Mouse (Mus musculus) neural tube, embryonic 13.5 days (tissue): ENCODE data around the gene Sod2. TPM values are rescaled to one million over a fixed set of nuclear protein-coding genes. Genes with fewer than 3 reads are reported as not detected.
"Not testable (repeated sequence)": the region's sequence is repeated elsewhere in the genome, so short reads cannot be mapped to it uniquely, and the experiment has no call there.

ENCODE experiments used
- ATAC-seq: fragments of 200-750 bp; cut with Nextera tagmentation; 2 replicates; pipeline ENCODE4 v1.8.0; 2017; ENCODE audit warnings: low read depth, mild to moderate bottlenecking, moderate TSS enrichment, moderate library complexity
- H3K27ac ChIP-seq: fragments of 300-500 bp; sonication (generic); replicated peaks from 2 replicates; pipeline ENCODE4 v1.5.1; 2015; ENCODE audit warnings: moderate library complexity, mild to moderate bottlenecking, inconsistent platforms
- H3K27me3 ChIP-seq: fragments of 300-500 bp; sonication (generic); 2 replicates; pipeline ENCODE4 v1.6.1; 2015; ENCODE audit warnings: mild to moderate bottlenecking, inconsistent platforms
- H3K36me3 ChIP-seq: fragments of 300-500 bp; sonication (generic); 2 replicates; pipeline ENCODE4 v1.6.1; 2015; ENCODE audit warnings: mild to moderate bottlenecking, inconsistent platforms
- H3K4me1 ChIP-seq: fragments of 300-500 bp; sonication (generic); replicated peaks from 2 replicates; pipeline ENCODE4 v1.6.1; 2015; ENCODE audit warnings: inconsistent platforms
- H3K4me2 ChIP-seq: fragments of 300-500 bp; sonication (generic); 2 replicates; pipeline ENCODE4 v1.6.1; 2015; ENCODE audit warnings: inconsistent platforms, mild to moderate bottlenecking, moderate library complexity
- H3K4me3 ChIP-seq: fragments of 300-500 bp; sonication (generic); 2 replicates; pipeline ENCODE4 v1.5.1; 2015; ENCODE audit warnings: mild to moderate bottlenecking, inconsistent platforms
- H3K9ac ChIP-seq: fragments of 300-500 bp; sonication (generic); 2 replicates; pipeline ENCODE4 v1.6.1; 2015; ENCODE audit warnings: moderate library complexity, mild to moderate bottlenecking, inconsistent platforms
- H3K9me3 ChIP-seq: fragments of 300-500 bp; sonication (generic); 2 replicates; pipeline ENCODE4 v1.6.1; 2016; ENCODE audit warnings: inconsistent platforms
- WGBS: fragments of 180-500 bp; shearing (Covaris S2); methylation state at CpG from one replicate; pipeline ENCODE4 v1.1.7; 2015; 5-methylcytosine and 5-hydroxymethylcytosine counted together
- polyA plus RNA-seq: library from polyadenylated mRNA; unstranded; fragments of >200 nt; fragmentation: Nextera tagmentation; extraction: Ambion mirVana; gene quantifications from 2 replicates; pipeline ENCODE4 v1.2.1, GENCODE M21; 2015

Gene Sod2
- polyA plus RNA-seq, 1 experiment from 2014 or later, result 132 TPM

DNA sequence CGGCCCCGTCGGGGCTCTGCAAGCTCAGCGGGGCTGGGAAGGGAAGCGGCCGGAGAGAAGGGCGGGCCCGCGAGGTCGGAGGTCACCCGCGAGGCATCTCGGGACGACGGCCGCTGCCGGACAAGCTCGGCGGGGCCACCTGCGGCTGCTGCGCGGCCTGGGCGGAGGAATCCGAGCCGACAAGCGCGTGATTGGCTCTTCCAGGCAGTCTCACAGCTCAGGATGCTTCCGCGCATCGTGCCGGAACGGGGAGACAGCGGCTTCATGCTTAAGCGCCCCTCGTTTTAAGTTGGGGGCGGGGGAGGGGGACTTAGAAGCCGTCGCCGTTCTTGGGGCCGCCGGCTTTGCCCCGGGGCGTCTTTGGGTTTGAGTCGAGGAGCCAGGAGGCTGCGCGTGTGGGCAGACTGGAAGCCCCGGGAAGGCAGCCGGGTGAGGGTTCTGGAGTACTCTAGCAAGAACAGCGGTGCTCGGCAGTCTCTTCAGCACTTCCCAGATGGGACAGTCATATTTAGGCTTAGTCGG lies 14.1 kb upstream of the Sod2 start:
- Histone ChIP-seq H3K36me3 (peaks cover 4% of the 10 kb centered on the region; the same call in 1 of the 2 replicates), H3K9me3 (no peaks in the 10 kb centered on the region), H3K4me3 (peak overlapping the region; percentile 70), H3K27me3 (no peaks in the 10 kb centered on the region), H3K4me2 (peak overlapping the region; percentile 76), H3K27ac (peak overlapping the region; percentile 99), H3K4me1 (peaks cover 27% of the 10 kb centered on the region), H3K9ac (peak overlapping the region; percentile 94)
- peak; percentile 86 for ATAC-seq
- under 1% methylated on average over 51 of the region's 51 CpGs for WGBS

- 100% methylated on average over 1 of the region's 1 CpGs for WGBS
- H3K4me3 ChIP-seq, result peak within 1 kb of the TSS; percentile 70
- no peaks in the 10 kb centered on the region for H3K36me3 ChIP-seq
- peaks cover 21% of the 10 kb centered on the region for H3K4me1 ChIP-seq
- no peaks in the 10 kb centered on the region for H3K27me3 ChIP-seq
- peak within 1 kb of the TSS; percentile 94 for H3K9ac ChIP-seq
- ATAC-seq, result no peak
- no peaks in the 10 kb centered on the region for H3K9me3 ChIP-seq
- peak within 1 kb of the TSS; percentile 99 for H3K27ac ChIP-seq
- H3K4me2 ChIP-seq, result peak within 1 kb of the TSS; percentile 76
Observed at GRCm38 (mm10) chr17:12994069-12994468, 12.6 kb upstream of the Sod2 start, which contains the start of gene Wtap. TSS of gene Wtap (minus strand) at chr17:12994169.

GRCm38 (mm10) chr17:12996345-12996744 lies 10.3 kb upstream of the Sod2 start:
- Histone ChIP-seq H3K4me3 (no peak overlapping the region), H3K27ac (no peak overlapping the region), H3K9ac (no peak overlapping the region), H3K9me3 (no peaks in the 10 kb centered on the region), H3K36me3 (no peaks in the 10 kb centered on the region), H3K27me3 (no peaks in the 10 kb centered on the region), H3K4me2 (no peak overlapping the region), H3K4me1 (0 out of 2 replicates have a peak, but pooled peaks cover 3% of the 10 kb centered on the region)
- WGBS, result 21% methylated on average over 3 of the region's 3 CpGs
- ATAC-seq, result no peak

DNA sequence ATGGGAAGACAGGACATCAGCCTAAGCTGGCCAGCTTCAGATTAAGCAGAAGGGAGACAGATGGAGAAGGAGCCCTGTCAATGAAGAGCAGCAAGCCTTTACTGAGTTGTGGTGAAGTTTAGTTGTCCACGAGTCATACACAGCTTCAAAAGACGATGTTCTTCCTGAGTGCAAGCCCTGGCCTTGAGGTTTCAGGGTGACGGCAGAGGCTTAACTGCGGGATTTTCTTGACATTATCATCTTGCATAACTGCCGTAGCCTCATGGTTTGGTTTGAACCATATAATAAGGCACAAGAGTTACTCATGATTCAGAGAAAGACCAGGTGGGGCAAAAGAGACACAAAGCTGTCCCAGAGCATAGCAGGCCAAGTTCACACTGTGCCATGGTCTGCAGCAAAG lies 8.8 kb upstream of the Sod2 start:
- Histone ChIP-seq H3K4me1 (0 out of 2 replicates have a peak, but pooled peaks cover 3% of the 10 kb centered on the region), H3K27me3 (no peaks in the 10 kb centered on the region), H3K4me2 (no peak overlapping the region), H3K9me3 (no peaks in the 10 kb centered on the region), H3K27ac (no peak overlapping the region), H3K4me3 (no peak overlapping the region), H3K9ac (no peak overlapping the region), H3K36me3 (no peaks in the 10 kb centered on the region)
- WGBS, result 81% methylated on average over 5 of the region's 5 CpGs
- no peak for ATAC-seq

DNA sequence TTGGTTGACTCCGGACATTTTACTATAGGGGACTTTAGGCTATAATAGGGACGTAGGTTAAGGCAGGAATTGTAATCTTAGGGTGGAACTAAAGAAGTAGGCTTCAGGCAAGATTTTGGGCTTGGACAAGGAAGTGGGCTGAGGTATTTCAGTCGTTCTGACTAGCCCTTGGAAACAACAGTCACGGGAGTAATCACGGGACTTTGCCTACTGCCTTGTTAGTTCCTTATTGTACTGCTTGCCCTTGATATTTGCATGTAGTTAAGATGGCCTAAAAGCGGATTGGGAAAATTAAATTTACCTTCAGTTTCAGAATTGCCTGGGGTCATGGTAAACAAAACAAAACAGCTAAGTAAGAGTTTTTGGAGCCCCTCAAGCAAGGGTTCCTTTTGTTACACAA lies 7.6 kb upstream of the Sod2 start:
- no peaks in the 10 kb centered on the region for H3K36me3 ChIP-seq
- WGBS, result 68% methylated on average over 6 of the region's 6 CpGs
- no peaks in the 10 kb centered on the region for H3K27me3 ChIP-seq
- ATAC-seq, result no peak
- H3K4me1 ChIP-seq, result no peaks in the 10 kb centered on the region
- H3K27ac ChIP-seq, result no peak overlapping the region
- H3K4me2 ChIP-seq, result no peak overlapping the region
- H3K4me3 ChIP-seq, result no peak overlapping the region
- H3K9me3 ChIP-seq, result no peaks in the 10 kb centered on the region
- no peak overlapping the region for H3K9ac ChIP-seq

- not testable (repeated sequence) for H3K9me3 ChIP-seq, ATAC-seq
- WGBS, result 93% methylated on average over 5 of the region's 5 CpGs
Observed at GRCm38 (mm10) chr17:13002243-13002642, 4.4 kb upstream of the Sod2 start.

DNA sequence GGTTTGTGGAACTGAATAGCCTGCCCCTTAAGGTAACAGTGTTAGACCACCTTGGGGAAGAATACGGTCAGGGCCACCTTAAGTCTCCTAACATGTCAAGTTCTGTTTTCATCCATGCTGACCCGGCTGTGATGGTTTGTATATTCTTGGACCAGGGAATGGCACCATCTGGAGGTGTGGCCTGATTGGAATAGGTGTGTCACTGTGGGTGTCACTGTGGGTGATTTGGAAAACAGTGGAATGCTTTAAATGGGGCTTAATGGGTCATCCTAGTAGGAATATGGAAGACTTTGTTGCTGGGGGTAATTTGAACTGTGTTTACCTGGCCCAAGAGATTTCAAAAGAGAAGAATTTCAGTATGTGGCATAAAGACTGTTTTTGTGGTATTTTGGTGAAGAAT lies 2.2 kb upstream of the Sod2 start:
- not testable (repeated sequence) for H3K27ac ChIP-seq, H3K9ac ChIP-seq, H3K4me2 ChIP-seq, H3K4me3 ChIP-seq, H3K36me3 ChIP-seq, H3K9me3 ChIP-seq, ATAC-seq, H3K27me3 ChIP-seq
- 87% methylated on average over 2 of the region's 2 CpGs for WGBS
- peaks cover 16% of the 10 kb centered on the region for H3K4me1 ChIP-seq

More at GRCm38 (mm10) chr17:13002243-13002642, 4.4 kb upstream of the Sod2 start:
- not testable (repeated sequence) for H3K9ac ChIP-seq, H3K4me3 ChIP-seq, H3K27ac ChIP-seq, H3K4me1 ChIP-seq, H3K27me3 ChIP-seq, H3K36me3 ChIP-seq, H3K4me2 ChIP-seq

DNA sequence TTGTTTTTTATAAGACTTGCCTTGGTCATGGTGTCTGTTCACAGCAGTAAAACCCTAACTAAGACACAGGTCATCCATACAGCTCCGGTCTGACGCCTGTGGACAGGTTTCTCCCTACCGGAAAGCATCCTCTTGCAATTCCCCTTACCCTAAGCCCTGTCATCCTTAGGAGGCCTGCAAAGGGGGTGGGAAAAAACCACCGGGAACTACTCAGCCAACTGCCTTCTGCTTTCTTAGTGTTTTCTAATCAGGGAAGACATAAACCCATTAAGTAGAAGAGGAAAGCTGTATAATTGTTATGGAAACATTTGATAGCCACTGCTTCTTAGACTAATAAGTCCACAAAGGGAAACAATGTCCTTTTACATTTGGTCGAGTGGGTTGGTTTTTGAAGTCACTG lies 338 bp downstream of the Sod2 start:
- ATAC-seq, result no peak
- WGBS, result 46% methylated on average over 5 of the region's 5 CpGs
- Histone ChIP-seq H3K4me3 (peak overlapping the region; percentile 90), H3K27me3 (no peaks in the 10 kb centered on the region), H3K9ac (peak overlapping the region; percentile 86; the same call in 1 of the 2 replicates), H3K36me3 (peaks cover 16% of the 10 kb centered on the region), H3K9me3 (no peaks in the 10 kb centered on the region), H3K4me2 (peak overlapping the region; percentile 89), H3K4me1 (peaks cover 20% of the 10 kb centered on the region), H3K27ac (peak overlapping the region; percentile 91; the same call in 1 of the 2 replicates)

DNA sequence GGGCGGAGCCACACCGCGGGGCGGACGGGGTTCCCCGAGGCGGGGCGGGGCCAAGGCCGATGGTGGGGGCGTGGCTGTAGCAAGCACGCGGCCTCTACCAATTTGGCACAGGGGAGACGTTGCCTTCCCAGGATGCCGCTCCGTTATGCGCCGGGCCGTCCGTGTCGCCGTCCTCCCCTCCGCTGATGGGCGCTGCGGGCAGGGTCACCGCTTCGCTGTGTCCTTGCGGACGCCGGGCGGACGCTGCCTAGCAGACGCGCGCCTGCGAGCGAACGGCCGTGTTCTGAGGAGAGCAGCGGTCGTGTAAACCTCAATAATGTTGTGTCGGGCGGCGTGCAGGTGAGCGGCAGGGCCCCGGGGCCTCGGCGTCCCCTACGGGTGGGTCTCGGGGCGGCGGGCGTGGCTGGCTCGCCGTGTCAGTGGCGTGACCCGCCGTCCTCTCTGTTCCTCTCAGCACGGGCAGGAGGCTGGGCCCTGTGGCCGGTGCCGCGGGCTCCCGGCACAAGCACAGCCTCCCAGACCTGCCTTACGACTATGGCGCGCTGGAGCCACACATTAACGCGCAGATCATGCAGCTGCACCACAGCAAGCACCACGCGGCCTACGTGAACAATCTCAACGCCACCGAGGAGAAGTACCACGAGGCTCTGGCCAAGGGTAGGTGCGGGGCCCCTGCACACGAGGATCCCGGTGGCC lies 1.2 kb downstream of the Sod2 start:
- Histone ChIP-seq H3K36me3 (peaks cover 25% of the 10 kb centered on the region), H3K27ac (peak overlapping the region; percentile 91), H3K9me3 (no peaks in the 10 kb centered on the region), H3K27me3 (no peaks in the 10 kb centered on the region), H3K4me1 (peaks cover 20% of the 10 kb centered on the region), H3K4me2 (peak overlapping the region; percentile 89), H3K9ac (peak overlapping the region; percentile 86), H3K4me3 (peak overlapping the region; percentile 90)
- WGBS, result under 1% methylated on average over 76 of the region's 76 CpGs
- ATAC-seq, result peak; percentile 97

- 2% methylated on average over 10 of the region's 10 CpGs for WGBS
- Histone ChIP-seq H3K4me1 (peaks cover 20% of the 10 kb centered on the region), H3K4me3 (peak overlapping the region; percentile 90), H3K27ac (peak overlapping the region; percentile 91), H3K27me3 (no peaks in the 10 kb centered on the region), H3K9me3 (no peaks in the 10 kb centered on the region), H3K4me2 (peak overlapping the region; percentile 89), H3K36me3 (peaks cover 31% of the 10 kb centered on the region), H3K9ac (peak overlapping the region; percentile 86)
- peak; percentile 9; the same call in 1 of the 2 replicates for ATAC-seq
Observed at GRCm38 (mm10) chr17:13008528-13008927, 1.9 kb downstream of the Sod2 start.

DNA sequence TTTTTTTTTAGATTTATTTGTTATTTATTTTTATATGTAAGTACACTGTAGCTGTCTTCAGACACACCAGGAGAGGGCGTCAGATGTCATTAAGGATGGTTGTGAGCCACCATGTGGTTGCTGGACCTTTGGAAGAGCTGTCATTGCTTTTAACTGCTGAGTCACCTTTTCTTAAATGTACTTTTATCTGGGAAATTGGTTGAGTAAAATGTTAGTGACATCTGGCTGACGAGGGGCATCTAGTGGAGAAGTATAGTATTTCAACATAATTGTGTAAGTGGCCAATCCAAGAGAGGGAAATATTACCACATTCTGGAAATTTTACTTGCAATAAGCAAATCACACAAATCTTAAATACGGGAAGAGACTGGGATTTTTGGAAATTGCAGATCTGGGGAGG lies 3.2 kb downstream of the Sod2 start:
- Histone ChIP-seq H3K4me1 (peaks cover 20% of the 10 kb centered on the region), H3K9me3 (no peaks in the 10 kb centered on the region), H3K27me3 (no peaks in the 10 kb centered on the region), H3K4me3 (no peak overlapping the region), H3K4me2 (no peak overlapping the region), H3K27ac (no peak overlapping the region), H3K36me3 (peaks cover 45% of the 10 kb centered on the region), H3K9ac (no peak overlapping the region)
- ATAC-seq, result no peak
- 51% methylated on average over 3 of the region's 3 CpGs for WGBS

- no peak overlapping the region for H3K4me3 ChIP-seq
- WGBS, result 85% methylated on average over 3 of the region's 3 CpGs
- H3K9me3 ChIP-seq, result no peaks in the 10 kb centered on the region
- H3K36me3 ChIP-seq, result peaks cover 60% of the 10 kb centered on the region
- peaks cover 15% of the 10 kb centered on the region for H3K4me1 ChIP-seq
- H3K4me2 ChIP-seq, result no peak overlapping the region
- H3K9ac ChIP-seq, result no peak overlapping the region
- no peak for ATAC-seq
- no peaks in the 10 kb centered on the region for H3K27me3 ChIP-seq
- H3K27ac ChIP-seq, result no peak overlapping the region
Observed at GRCm38 (mm10) chr17:13013316-13013715, 6.7 kb downstream of the Sod2 start.
